Mouse (Mus musculus): ENCODE measurements around the gene Fhod1.

DNA sequence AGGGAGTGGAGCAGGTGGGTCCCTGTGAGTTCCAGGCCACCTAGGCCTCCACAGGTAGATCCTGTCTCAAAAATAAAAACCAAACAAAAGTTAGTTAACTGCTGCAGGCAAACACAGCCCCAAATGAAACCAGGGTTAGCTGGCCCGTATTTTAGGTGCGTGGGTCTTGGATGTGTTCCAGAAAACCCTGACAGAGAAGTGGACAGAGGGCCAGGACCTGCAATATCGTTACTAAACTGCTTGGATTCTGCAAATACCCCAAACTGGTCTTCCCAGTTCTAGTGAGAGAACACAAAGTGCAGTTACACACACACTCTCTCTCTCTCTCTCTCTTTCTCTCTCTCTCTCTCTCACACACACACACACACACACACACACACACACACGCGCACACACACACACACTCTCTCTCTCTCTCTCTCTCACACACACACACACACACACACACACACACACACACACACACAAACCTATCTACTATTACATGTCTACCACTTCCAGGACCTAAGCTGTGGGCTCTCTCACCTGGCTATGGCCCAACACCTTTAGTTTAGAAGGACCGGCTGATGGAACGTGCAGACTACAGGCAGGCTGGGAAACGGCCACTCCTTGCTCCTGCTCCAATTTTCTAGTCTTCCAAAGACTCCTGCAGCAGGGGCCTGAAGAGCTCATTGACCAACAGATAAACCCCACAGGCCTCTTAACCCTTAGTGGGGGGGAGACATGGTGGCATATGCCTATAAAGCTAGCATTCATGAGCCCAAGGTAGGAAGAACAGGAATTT, 3.8 kb downstream of the Fhod1 start:
- TF ChIP-seq POLR2A (IDR thresholded peaks at IDR 0.05; ENCODE audit: borderline replicate concordance, extremely low read depth, insufficient read depth, insufficient read length, poor library complexity, severe bottlenecking) (no peak), CTCF (IDR thresholded peaks at IDR 0.05; ENCODE audit: borderline replicate concordance, extremely low read depth, insufficient read depth, insufficient read length) (no peak)
